Mouse (Mus musculus) layer of hippocampus, postnatal 25 days (tissue): ENCODE results near the gene Ascc1. TPM values are rescaled to one million over a fixed set of nuclear protein-coding genes. Genes with fewer than 3 reads are reported as not detected.

Experiments used
- DNase-seq, 2 experiments: peaks; one replicate each; pipeline ENCODE4 v3.0.0; 2022; ENCODE audit warnings: mixed read lengths in 2 of 2, low spot score in 1 of 2; ENCODE audit errors: extremely low spot score in 1 of 2
- total RNA-seq, 2 experiments: library from RNA; stranded (reverse); gene quantifications; 2 replicates each; pipeline ENCODE4 v1.2.3; 2021

Gene Ascc1
- 10 to 100 TPM; 16.7 to 18.1 TPM for total RNA-seq

- DNase-seq, result peak; percentile 89 to 97
Observed at GRCm38 (mm10) chr10:60002673-60003212, at the start of gene Ascc1, which contains the start of gene Anapc16. Gene Ascc1, plus strand, starts transcription at chr10:60002805. Gene Anapc16, minus strand, starts transcription at chr10:60003135.

- DNase-seq, result no peak
Observed at GRCm38 (mm10) chr10:59953564-59954039, 49.0 kb upstream of the Ascc1 start.

- no peak for DNase-seq
Observed at GRCm38 (mm10) chr10:59956681-59957080, 45.9 kb upstream of the Ascc1 start.

- no peak for DNase-seq
Observed at GRCm38 (mm10) chr10:59957171-59958149, 45.1 kb upstream of the Ascc1 start.

- no peak for DNase-seq
Observed at GRCm38 (mm10) chr10:59958458-59958857, 44.1 kb upstream of the Ascc1 start.

- no peak for DNase-seq
Observed at GRCm38 (mm10) chr10:59959517-59959916, 43.1 kb upstream of the Ascc1 start.

GRCm38 (mm10) chr10:59963609-59964008 is 39.0 kb upstream of the Ascc1 start:
- DNase-seq, result no peak

GRCm38 (mm10) chr10:59964504-59965361 is 37.9 kb upstream of the Ascc1 start:
- DNase-seq, result no peak

GRCm38 (mm10) chr10:59965362-59965695 is 37.3 kb upstream of the Ascc1 start:
- no peak for DNase-seq

- DNase-seq, result no peak
Observed at GRCm38 (mm10) chr10:59965788-59966187, 36.8 kb upstream of the Ascc1 start.

- no peak for DNase-seq
Observed at GRCm38 (mm10) chr10:59966743-59967142, 35.9 kb upstream of the Ascc1 start.

GRCm38 (mm10) chr10:59967309-59967942 is 35.2 kb upstream of the Ascc1 start:
- DNase-seq, result no peak

- DNase-seq, result peak in 1 of 2 experiments; percentile 59
Observed at GRCm38 (mm10) chr10:59969821-59970449, 32.7 kb upstream of the Ascc1 start.

- no peak for DNase-seq
Observed at GRCm38 (mm10) chr10:59970450-59971062, 32.0 kb upstream of the Ascc1 start.

GRCm38 (mm10) chr10:59971813-59972212 is 30.8 kb upstream of the Ascc1 start:
- no peak for DNase-seq

GRCm38 (mm10) chr10:59972534-59972933 is 30.1 kb upstream of the Ascc1 start:
- DNase-seq, result no peak

GRCm38 (mm10) chr10:59972999-59973398 is 29.6 kb upstream of the Ascc1 start:
- no peak for DNase-seq

- DNase-seq, result no peak
Observed at GRCm38 (mm10) chr10:59973400-59973799, 29.2 kb upstream of the Ascc1 start.

GRCm38 (mm10) chr10:59974191-59974664 is 28.4 kb upstream of the Ascc1 start:
- no peak for DNase-seq
